Mouse (Mus musculus) MEL (cell line): ENCODE results near the gene Sema3f. TPM values are rescaled to one million over a fixed set of nuclear protein-coding genes. Genes with fewer than 3 reads are reported as not detected.
A peak's percentile ranks its signal among the peaks of the same experiment; 100 is the strongest.

ENCODE experiments used
- DNase-seq: peaks from one replicate; pipeline ENCODE4 v3.0.0; 2011; ENCODE audit warnings: low read depth, low spot score
- H3K27ac ChIP-seq: 2 replicates; pipeline ENCODE4 v1.5.1; 2012; ENCODE audit warnings: low read depth, mild to moderate bottlenecking, control low read depth, low read length, moderate library complexity; ENCODE audit not compliant: control insufficient read depth
- H3K27me3 ChIP-seq, 2 experiments: fragments of 150-350 bp in 1 of 2; sonication (generic) in 1 of 2; 2 replicates each; pipeline ENCODE4 v1.6.1; 2012; ENCODE audit warnings: low read length in 2 of 2, mild to moderate bottlenecking in 2 of 2, improper control_type of control experiment in 1 of 2, moderate library complexity in 1 of 2; ENCODE audit not compliant: insufficient read depth in 2 of 2, control insufficient read depth in 1 of 2
- H3K36me3 ChIP-seq, 2 experiments: 2 replicates each; pipeline ENCODE4 v1.6.1; 2012 to 2014; ENCODE audit warnings: low read length in 2 of 2, improper control_type of control experiment in 1 of 2, inconsistent platforms in 1 of 2, mild to moderate bottlenecking in 1 of 2; ENCODE audit not compliant: insufficient read depth in 2 of 2, control insufficient read depth in 1 of 2
- H3K4me1 ChIP-seq, 2 experiments: fragments of 150-350 bp in 1 of 2; sonication (generic) in 1 of 2; 2 replicates each; pipeline ENCODE4 v1.6.1; 2012; ENCODE audit warnings: low read length in 2 of 2, improper control_type of control experiment in 1 of 2, mild to moderate bottlenecking in 1 of 2; ENCODE audit not compliant: insufficient read depth in 2 of 2, control insufficient read depth in 1 of 2
- H3K4me3 ChIP-seq, 2 experiments: fragments of 150-350 bp in 1 of 2; sonication (generic) in 1 of 2; 2 replicates each; pipeline ENCODE4 v1.5.1; 2012; ENCODE audit warnings: low read depth in 2 of 2, low read length in 2 of 2, mild to moderate bottlenecking in 2 of 2, moderate library complexity in 2 of 2, control low read depth in 1 of 2, improper control_type of control experiment in 1 of 2; ENCODE audit not compliant: control insufficient read depth in 1 of 2, insufficient read depth in 1 of 2
- H3K79me2 ChIP-seq: 2 replicates; pipeline ENCODE4 v1.6.1; 2012; ENCODE audit warnings: mild to moderate bottlenecking, low read length, moderate library complexity; ENCODE audit not compliant: control insufficient read depth, poor library complexity, insufficient read depth
- H3K9ac ChIP-seq: 2 replicates; pipeline ENCODE4 v1.6.1; 2012; ENCODE audit warnings: low read depth, mild to moderate bottlenecking, control low read depth, low read length, moderate library complexity; ENCODE audit not compliant: control insufficient read depth, poor library complexity, severe bottlenecking
- H3K9me3 ChIP-seq: fragments of 150-350 bp; sonication (generic); replicated peaks from 2 replicates; pipeline ENCODE4 v1.6.1; 2012; ENCODE audit warnings: mild to moderate bottlenecking, low read length, improper control_type of control experiment, moderate library complexity; ENCODE audit not compliant: insufficient read depth
- CHD1 ChIP-seq: IDR thresholded peaks from 2 replicates; pipeline ENCODE4 v1.6.1; 2012; ENCODE audit warnings: low read depth, mild to moderate bottlenecking, inconsistent platforms, low read length, improper control_type of control experiment
- EP300 ChIP-seq, 2 experiments: IDR thresholded peaks; 2 replicates each; pipeline ENCODE4 v1.6.1; 2011; ENCODE audit warnings: improper control_type of control experiment in 2 of 2, low read length in 2 of 2, low read depth in 1 of 2, mild to moderate bottlenecking in 1 of 2
- ETS1 ChIP-seq: IDR thresholded peaks from 2 replicates; pipeline ENCODE4 v1.6.1; 2012; ENCODE audit warnings: low read depth, mild to moderate bottlenecking, inconsistent platforms, low read length, improper control_type of control experiment, moderate library complexity
- GABPA ChIP-seq: IDR thresholded peaks from 2 replicates; pipeline ENCODE4 v1.6.1; 2012; ENCODE audit warnings: low read depth, mild to moderate bottlenecking, inconsistent platforms, low read length, improper control_type of control experiment, moderate library complexity
- GATA1 ChIP-seq: IDR thresholded peaks from 2 replicates; pipeline ENCODE4 v1.6.1; 2011; ENCODE audit warnings: low read depth, low read length, improper control_type of control experiment
- MAFK ChIP-seq: IDR thresholded peaks from 2 replicates; pipeline ENCODE4 v1.6.1; 2011; ENCODE audit warnings: low read depth, mild to moderate bottlenecking, low read length, improper control_type of control experiment, borderline replicate concordance
- MAX ChIP-seq: IDR thresholded peaks from 2 replicates; pipeline ENCODE4 v1.6.1; 2011; ENCODE audit warnings: low read length, improper control_type of control experiment
- MYC ChIP-seq: IDR thresholded peaks from 2 replicates; pipeline ENCODE4 v1.6.1; 2011; ENCODE audit warnings: low read depth, mild to moderate bottlenecking, low read length, improper control_type of control experiment, moderate library complexity
- NRF1 ChIP-seq: IDR thresholded peaks from 2 replicates; pipeline ENCODE4 v1.6.1; 2014; ENCODE audit warnings: low read depth, mild to moderate bottlenecking, inconsistent platforms, low read length, improper control_type of control experiment, moderate library complexity; ENCODE audit not compliant: poor library complexity, insufficient read depth, severe bottlenecking
- POLR2A ChIP-seq, 2 experiments: IDR thresholded peaks; 2 replicates each; pipeline ENCODE4 v1.6.1; 2011 to 2012; ENCODE audit warnings: low read length in 2 of 2, mild to moderate bottlenecking in 2 of 2, control low read depth in 1 of 2, improper control_type of control experiment in 1 of 2, low read depth in 1 of 2, moderate library complexity in 1 of 2; ENCODE audit not compliant: control insufficient read depth in 1 of 2, insufficient read depth in 1 of 2, poor library complexity in 1 of 2
- POLR2AphosphoS2 ChIP-seq: IDR thresholded peaks from 2 replicates; pipeline ENCODE4 v1.6.1; 2011; ENCODE audit warnings: low read length, improper control_type of control experiment
- SMC3 ChIP-seq: IDR thresholded peaks from 2 replicates; pipeline ENCODE4 v1.6.1; 2011; ENCODE audit warnings: low read depth, low read length, improper control_type of control experiment
- USF1 ChIP-seq: IDR thresholded peaks from 2 replicates; pipeline ENCODE4 v1.6.1; 2014; ENCODE audit warnings: low read depth, mild to moderate bottlenecking, inconsistent platforms, low read length, improper control_type of control experiment, moderate library complexity
- USF2 ChIP-seq, 2 experiments: IDR thresholded peaks; 2 replicates each; pipeline ENCODE4 v1.6.1; 2011 to 2012; ENCODE audit warnings: improper control_type of control experiment in 2 of 2, low read length in 2 of 2, borderline replicate concordance in 1 of 2, inconsistent platforms in 1 of 2, low read depth in 1 of 2, mild to moderate bottlenecking in 1 of 2; ENCODE audit not compliant: insufficient read depth in 1 of 2
- ZC3H11A ChIP-seq: IDR thresholded peaks from 2 replicates; pipeline ENCODE4 v1.6.1; 2012; ENCODE audit warnings: low read depth, mild to moderate bottlenecking, inconsistent platforms, low read length, improper control_type of control experiment
- ZMIZ1 ChIP-seq: IDR thresholded peaks from 2 replicates; pipeline ENCODE4 v1.6.1; 2012; ENCODE audit warnings: low read depth, mild to moderate bottlenecking, inconsistent platforms, low read length, improper control_type of control experiment, moderate library complexity
- ZNF384 ChIP-seq: IDR thresholded peaks from 2 replicates; pipeline ENCODE4 v1.6.1; 2012; ENCODE audit warnings: low read depth, mild to moderate bottlenecking, inconsistent platforms, low read length, improper control_type of control experiment
- polyA plus RNA-seq, 2 experiments: library from polyadenylated mRNA; stranded (reverse) in 1 of 2; unstranded in 1 of 2; fragments of >175 nt in 1 of 2; fragments of >200 nt in 1 of 2; gene quantifications; 2 replicates each; pipeline versions ENCODE4 v1.2.1 to v1.2.4; 2012; ENCODE audit warnings: low replicate concordance in 2 of 2, low read depth in 1 of 2; ENCODE audit not compliant: insufficient read length in 2 of 2, insufficient read depth in 1 of 2, missing spikeins in 1 of 2
- total RNA-seq: library from RNA; depleted of rRNA; stranded (reverse); fragments of 300-350 nt; gene quantifications from 2 replicates; pipeline ENCODE4 v1.2.3, GENCODE M21; 2012

Gene Sema3f
- total and polyA plus RNA-seq, 3 experiments = not detected

DNA sequence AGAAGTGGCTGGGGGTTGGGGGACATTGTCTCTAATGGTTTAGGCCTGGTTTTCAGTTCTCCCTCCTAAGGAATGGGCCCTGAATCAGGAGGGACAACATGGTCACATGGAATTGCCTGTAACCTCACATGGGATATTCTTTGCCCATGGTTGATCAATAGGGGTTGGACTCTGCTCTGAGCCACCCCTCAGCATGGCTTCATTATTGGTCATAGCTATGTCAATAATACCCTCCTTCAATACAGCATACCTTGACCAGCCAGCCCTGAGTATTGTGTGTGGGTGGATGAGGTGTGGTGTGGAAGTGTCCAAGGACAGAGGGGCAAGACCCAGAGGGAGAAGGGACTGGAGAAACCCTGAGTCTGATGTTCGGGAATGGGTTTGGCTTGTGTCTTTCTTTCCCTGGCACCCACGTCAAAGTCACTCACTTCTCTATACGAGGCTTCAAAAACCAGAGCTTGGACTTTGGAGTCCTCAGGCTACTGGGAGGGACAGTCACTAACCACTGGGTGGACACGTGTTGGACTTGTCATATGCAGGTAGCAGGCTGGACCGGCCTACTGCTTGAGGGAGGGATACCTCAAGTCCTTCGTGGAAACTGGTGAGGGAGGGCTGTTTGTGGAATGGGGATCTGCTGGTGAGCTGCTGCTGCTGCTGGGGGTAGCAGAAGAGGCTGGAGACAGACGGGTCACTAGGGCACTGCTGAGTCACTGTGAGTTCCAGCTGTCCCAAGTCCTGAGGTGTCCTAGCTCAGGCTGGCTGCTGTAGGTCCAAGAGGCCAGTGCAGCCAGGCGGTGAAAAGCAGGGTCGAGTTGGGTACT, 35.5 kb downstream of the Sema3f start:
- peak; percentile 5 for DNase-seq
- H3K27me3 ChIP-seq = peaks cover 17 to 23% of the 10 kb centered on the region in 2 experiments
- TF ChIP-seq USF2 (IDR thresholded peaks at IDR 0.05; ENCODE audit: borderline replicate concordance in 1 of 2, insufficient read depth in 1 of 2, low read depth in 1 of 2, low read length in 2 of 2) = no peak
- no peak for TF ChIP-seq NRF1
- TF ChIP-seq MYC = no peak
- no peak for TF ChIP-seq USF1
- no peak for TF ChIP-seq CHD1
- TF ChIP-seq MAFK = no peak
- no peak for TF ChIP-seq ZNF384
- TF ChIP-seq POLR2A (IDR thresholded peaks at IDR 0.05; ENCODE audit: control insufficient read depth in 1 of 2, insufficient read depth in 1 of 2, low read depth in 1 of 2, low read length in 2 of 2, poor library complexity in 1 of 2) = no peak
- no peak for TF ChIP-seq SMC3
- TF ChIP-seq ZMIZ1 = no peak
- no peak for TF ChIP-seq MAX
- TF ChIP-seq EP300 (IDR thresholded peaks at IDR 0.05; ENCODE audit: low read depth in 1 of 2, low read length in 2 of 2) = no peak
- H3K4me1 ChIP-seq = 0 out of 4 replicates have a peak, but pooled peaks cover 0 to 5% of the 10 kb centered on the region in 2 experiments
- no peaks in the 10 kb centered on the region for H3K9me3 ChIP-seq
- H3K9ac ChIP-seq = no peak overlapping the region
- no peaks in the 10 kb centered on the region for H3K79me2 ChIP-seq
- H3K36me3 ChIP-seq = 0 out of 4 replicates have a peak, but pooled peaks cover 0 to 2% of the 10 kb centered on the region in 2 experiments
- H3K4me3 ChIP-seq = no peak overlapping the region
- no peak overlapping the region for H3K27ac ChIP-seq

DNA sequence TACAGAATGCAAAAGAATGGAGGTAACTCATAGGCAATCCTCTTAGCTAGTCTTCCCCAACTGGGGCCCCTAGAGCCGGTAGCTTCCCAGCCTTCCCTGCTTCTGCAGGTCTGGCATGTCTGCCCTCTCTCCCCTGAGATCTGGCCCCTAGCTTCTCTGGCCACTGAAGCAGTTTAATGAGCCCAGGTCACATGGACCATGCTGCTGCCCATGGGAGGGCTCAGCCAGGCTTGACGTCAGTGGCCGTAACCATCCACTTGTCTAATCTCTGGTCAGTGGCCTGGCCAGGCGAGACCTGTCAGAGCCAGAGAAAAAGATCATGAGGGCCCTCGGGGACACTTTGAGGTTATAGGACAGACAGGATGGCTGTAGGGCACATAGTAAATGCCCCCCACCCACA, 40.0 kb downstream of the Sema3f start:
- no peak overlapping the region for H3K9ac ChIP-seq
- no peak overlapping the region for H3K27ac ChIP-seq
- H3K9me3 ChIP-seq = no peaks in the 10 kb centered on the region
- DNase-seq = no peak
- TF ChIP-seq ETS1 = no peak
- no peak for TF ChIP-seq GATA1
- no peak for TF ChIP-seq GABPA
- TF ChIP-seq POLR2AphosphoS2 = no peak
- no peak for TF ChIP-seq USF1
- TF ChIP-seq MAX = no peak
- no peak for TF ChIP-seq ZC3H11A
- TF ChIP-seq NRF1 = no peak
- TF ChIP-seq ZMIZ1 = no peak
- no peaks in the 10 kb centered on the region for H3K36me3 ChIP-seq
- H3K79me2 ChIP-seq = no peaks in the 10 kb centered on the region
- peaks cover 26 to 33% of the 10 kb centered on the region in 2 experiments for H3K27me3 ChIP-seq
- H3K4me3 ChIP-seq = no peak overlapping the region
- H3K4me1 ChIP-seq = no peaks in the 10 kb centered on the region
